12 mouse cellular contexts compared by ENCODE assay signal in genomic region chr14:122862623-122863022, GRCm38 (mm10). TPM values are rescaled to one million over a fixed set of nuclear protein-coding genes. Genes with fewer than 3 reads are reported as not detected.
DNase-seq lines count a peak whose midpoint lies in the region; ATAC-seq lines count a peak whose summit lies in the region.
"Had no signal": no experiment of that assay in that cellular context is flagged by ENCODE, and none has a peak within 500 bp of the region (broad histone marks: within the 10 kb centered on the region; RNA-seq: fewer than 3 reads in every experiment).

No protein-coding gene starts in this region.

- 40% methylated on average over 4 of the region's 4 CpGs for WGBS in kidney, embryonic 15.5 days
- WGBS in forebrain, embryonic 15.5 days, result 7% methylated on average over 4 of the region's 4 CpGs

- H3K27ac ChIP-seq in kidney, embryonic 15.5 days, result no peak overlapping the region
- H3K27ac ChIP-seq in forebrain, embryonic 15.5 days (replicated peaks), result no peak overlapping the region
- H3K27ac ChIP-seq: liver, embryonic 14.5 days; neural tube, embryonic 15.5 days; stomach, postnatal 0 days had no signal

- H3K9ac ChIP-seq in kidney, embryonic 15.5 days, result no peak overlapping the region
- H3K9ac ChIP-seq in forebrain, embryonic 15.5 days (replicated peaks), result no peak overlapping the region
- H3K9ac ChIP-seq: liver, embryonic 14.5 days; neural tube, embryonic 15.5 days had no signal

- H3K27me3 ChIP-seq in kidney, embryonic 15.5 days, result no peaks in the 10 kb centered on the region
- no peaks in the 10 kb centered on the region for H3K27me3 ChIP-seq in forebrain, embryonic 15.5 days
- H3K27me3 ChIP-seq: neural tube, embryonic 15.5 days had no signal

- no peaks in the 10 kb centered on the region for H3K9me3 ChIP-seq in kidney, embryonic 15.5 days (replicated peaks)
- no peaks in the 10 kb centered on the region for H3K9me3 ChIP-seq in forebrain, embryonic 15.5 days
- H3K9me3 ChIP-seq: neural tube, embryonic 15.5 days had no signal

- no peaks in the 10 kb centered on the region for H3K36me3 ChIP-seq in kidney, embryonic 15.5 days
- H3K36me3 ChIP-seq in forebrain, embryonic 15.5 days, result no peaks in the 10 kb centered on the region
- H3K36me3 ChIP-seq: neural tube, embryonic 15.5 days had no signal

- H3K4me1 ChIP-seq in kidney, embryonic 15.5 days, result peaks cover 7% of the 10 kb centered on the region; the same call in 1 of the 2 replicates
- peaks cover 7% of the 10 kb centered on the region; the same call in 1 of the 2 replicates for H3K4me1 ChIP-seq in forebrain, embryonic 15.5 days
- H3K4me1 ChIP-seq: neural tube, embryonic 15.5 days had no signal

- no peak overlapping the region for H3K4me3 ChIP-seq in kidney, embryonic 15.5 days (replicated peaks)
- no peak overlapping the region for H3K4me3 ChIP-seq in forebrain, embryonic 15.5 days
- H3K4me3 ChIP-seq: neural tube, embryonic 15.5 days had no signal

- no peak overlapping the region for H3K4me2 ChIP-seq in kidney, embryonic 15.5 days
- H3K4me2 ChIP-seq in forebrain, embryonic 15.5 days (replicated peaks), result no peak overlapping the region
- H3K4me2 ChIP-seq: neural tube, embryonic 15.5 days had no signal

- ATAC-seq in kidney, embryonic 15.5 days (replicated peaks; ENCODE audit: low FRiP score), result no peak
- peak; percentile 48 for ATAC-seq in forebrain, embryonic 15.5 days (replicated peaks)
- ATAC-seq in CD4-positive, CD25-positive, alpha-beta regulatory T cell, adult 4 months, result no peak

- DNase-seq in kidney, adult 9 months, result peak; percentile 31
- peak; percentile 30 for DNase-seq in MN1 (ENCODE audit: low spot score)
- peak; percentile 83 for DNase-seq in Muller cell, postnatal 12 days (ENCODE audit: inconsistent ontology term)
- DNase-seq in lung, postnatal 4 days, result no peak
- DNase-seq: gastrocnemius, postnatal 25 days; lung, postnatal 36 days had no signal

RNA-seq across cellular contexts. Expression of gene Ggact, which starts 50.9 kb away (rescaled TPM):
- 17.0 and 17.3 TPM in 2 replicates for polyA plus RNA-seq in kidney, embryonic 15.5 days (2015; fragmentation: Nextera tagmentation; extraction: Ambion mirVana)
- 4.6 and 4.8 TPM in 2 replicates for polyA plus RNA-seq in forebrain, embryonic 15.5 days (2015; fragmentation: Nextera tagmentation; extraction: Ambion mirVana)
- polyA plus RNA-seq in CD4-positive, CD25-positive, alpha-beta regulatory T cell, adult 4 months (2017; shearing (Covaris generic)), result 10 to 100 TPM; 19.1 to 23.2 TPM

Comparison
In these comparisons a context has a peak if more than half of its experiments do, and no peak if none do; other contexts are left out.
1. DNase-seq: peak in kidney, adult 9 months (single experiment), MN1 (single experiment) and Muller cell, postnatal 12 days (single experiment); none in lung, postnatal 4 days (0 of 2).